Mouse (Mus musculus): ENCODE measurements around the gene Slc9a9. TPM values are rescaled to one million over a fixed set of nuclear protein-coding genes. Genes with fewer than 3 reads are reported as not detected.

Slc9a9 gene
- polyA plus RNA-seq, 1 experiment from 2014 or later, result 5.1 TPM

GRCm38 (mm10) chr9:94674704-94675103 lies 5.0 kb downstream of the Slc9a9 start:
- Histone ChIP-seq H3K27me3 (ENCODE audit: control insufficient read depth, insufficient read depth, low read length) (no peaks in the 10 kb centered on the region), H3K4me2 (ENCODE audit: low read depth, low read length) (no peak overlapping the region), H3K4me3 (replicated peaks; ENCODE audit: low read length) (no peak overlapping the region), H3K27ac (ENCODE audit: low read length) (no peak overlapping the region), H3K9me3 (replicated peaks; ENCODE audit: control insufficient read depth, low read length) (no peaks in the 10 kb centered on the region), H3K9ac (ENCODE audit: low read length) (no peak overlapping the region), H3K36me3 (ENCODE audit: control insufficient read depth, insufficient read depth, low read length) (no peaks in the 10 kb centered on the region), H3K4me1 (ENCODE audit: control insufficient read depth, insufficient read depth, low read length) (no peaks in the 10 kb centered on the region)
- 75% methylated on average over 1 of the region's 1 CpGs for WGBS
- ATAC-seq (ENCODE audit: insufficient read depth, low FRiP score), result no peak

DNA sequence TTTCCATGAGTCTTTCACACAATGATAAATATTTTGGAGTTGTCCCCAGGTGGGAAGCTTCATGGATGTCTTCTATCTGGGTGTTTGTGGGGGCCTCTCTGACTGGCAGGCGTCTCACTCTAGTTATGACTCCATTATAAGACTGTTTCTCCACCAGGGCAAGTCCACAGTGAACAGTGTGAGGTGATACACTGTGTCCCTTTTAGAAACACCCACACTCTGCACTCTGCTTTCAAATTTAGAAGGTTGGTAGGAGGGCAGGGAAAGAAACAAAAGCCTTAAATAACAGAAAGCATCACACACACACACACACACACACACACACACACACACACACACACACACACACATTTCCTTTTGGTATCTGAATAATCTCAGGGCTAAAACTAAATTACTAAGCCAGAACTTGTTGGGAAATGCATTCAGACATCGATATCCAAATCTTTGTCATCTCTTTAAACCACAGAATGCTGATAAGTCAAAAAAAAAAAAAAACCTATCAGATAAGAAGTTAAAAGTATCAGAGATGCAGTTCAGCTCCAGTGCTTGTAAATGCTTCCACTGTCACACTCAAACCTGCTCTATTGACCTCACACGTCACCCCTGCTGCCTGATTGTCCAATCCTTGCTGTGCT lies 8.4 kb downstream of the Slc9a9 start:
- Histone ChIP-seq H3K27ac (ENCODE audit: low read length) (no peak overlapping the region), H3K4me3 (replicated peaks; ENCODE audit: low read length) (no peak overlapping the region), H3K9me3 (replicated peaks; ENCODE audit: control insufficient read depth, low read length) (no peaks in the 10 kb centered on the region), H3K27me3 (ENCODE audit: control insufficient read depth, insufficient read depth, low read length) (no peaks in the 10 kb centered on the region), H3K9ac (ENCODE audit: low read length) (no peak overlapping the region), H3K4me2 (ENCODE audit: low read depth, low read length) (no peak overlapping the region), H3K36me3 (ENCODE audit: control insufficient read depth, insufficient read depth, low read length) (no peaks in the 10 kb centered on the region), H3K4me1 (ENCODE audit: control insufficient read depth, insufficient read depth, low read length) (no peaks in the 10 kb centered on the region)
- 72% methylated on average over 3 of the region's 3 CpGs for WGBS
- no peak for ATAC-seq (ENCODE audit: insufficient read depth, low FRiP score)

DNA sequence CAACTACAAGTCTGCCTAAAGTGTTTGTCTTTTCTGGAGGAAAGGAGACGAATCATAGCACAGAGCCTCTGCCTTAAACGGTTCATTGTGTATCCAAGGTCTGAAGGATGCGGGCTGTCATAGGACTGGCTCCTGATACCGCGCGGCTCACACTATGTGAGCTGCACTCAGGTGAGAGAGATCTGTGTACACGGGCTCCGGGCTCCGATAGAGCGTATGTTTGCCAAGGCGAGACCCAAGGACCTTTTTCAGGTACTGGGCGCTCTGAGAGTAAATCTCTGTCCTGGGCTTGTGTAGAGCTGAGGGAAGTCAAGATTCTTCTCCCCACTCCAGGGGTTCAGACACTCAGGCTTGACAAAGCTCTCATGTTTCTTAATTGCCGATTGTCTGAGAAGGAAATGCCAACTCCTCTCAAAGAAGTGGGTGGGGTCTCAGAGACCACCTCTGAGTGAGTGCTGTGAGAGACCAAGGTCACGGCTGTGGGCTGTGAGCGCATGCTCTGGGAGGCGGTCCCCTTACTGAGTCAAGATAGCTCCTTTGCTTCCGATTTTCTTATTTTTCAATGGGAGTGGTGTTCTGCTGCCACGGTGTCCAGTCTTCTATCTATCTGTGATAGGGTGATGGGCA lies 10.9 kb downstream of the Slc9a9 start:
- H3K9ac ChIP-seq (ENCODE audit: low read length), result no peak overlapping the region
- 0 out of 2 replicates have a peak, but pooled peaks have one; percentile 44 for ATAC-seq (ENCODE audit: insufficient read depth, low FRiP score)
- H3K9me3 ChIP-seq (replicated peaks; ENCODE audit: control insufficient read depth, low read length), result no peaks in the 10 kb centered on the region
- no peaks in the 10 kb centered on the region for H3K36me3 ChIP-seq (ENCODE audit: control insufficient read depth, insufficient read depth, low read length)
- H3K4me2 ChIP-seq (ENCODE audit: low read depth, low read length), result no peak overlapping the region
- H3K27me3 ChIP-seq (ENCODE audit: control insufficient read depth, insufficient read depth, low read length), result no peaks in the 10 kb centered on the region
- no peak overlapping the region for H3K4me3 ChIP-seq (replicated peaks; ENCODE audit: low read length)
- no peak overlapping the region for H3K27ac ChIP-seq (ENCODE audit: low read length)
- WGBS, result 55% methylated on average over 18 of the region's 18 CpGs
- no peaks in the 10 kb centered on the region for H3K4me1 ChIP-seq (ENCODE audit: control insufficient read depth, insufficient read depth, low read length)

GRCm38 (mm10) chr9:94681095-94681487 lies 11.4 kb downstream of the Slc9a9 start:
- Histone ChIP-seq H3K4me2 (ENCODE audit: low read depth, low read length) (no peak overlapping the region), H3K27ac (ENCODE audit: low read length) (no peak overlapping the region), H3K36me3 (ENCODE audit: control insufficient read depth, insufficient read depth, low read length) (no peaks in the 10 kb centered on the region), H3K4me1 (ENCODE audit: control insufficient read depth, insufficient read depth, low read length) (no peaks in the 10 kb centered on the region), H3K9me3 (replicated peaks; ENCODE audit: control insufficient read depth, low read length) (no peaks in the 10 kb centered on the region), H3K4me3 (replicated peaks; ENCODE audit: low read length) (no peak overlapping the region), H3K27me3 (ENCODE audit: control insufficient read depth, insufficient read depth, low read length) (no peaks in the 10 kb centered on the region), H3K9ac (ENCODE audit: low read length) (no peak overlapping the region)
- ATAC-seq (ENCODE audit: insufficient read depth, low FRiP score), result no peak
- 82% methylated on average over 8 of the region's 8 CpGs for WGBS

- H3K27ac ChIP-seq (ENCODE audit: low read length), result no peak overlapping the region
- no peak overlapping the region for H3K4me2 ChIP-seq (ENCODE audit: low read depth, low read length)
- H3K4me3 ChIP-seq (replicated peaks; ENCODE audit: low read length), result no peak overlapping the region
- WGBS, result 92% methylated on average over 2 of the region's 2 CpGs
- no peaks in the 10 kb centered on the region for H3K4me1 ChIP-seq (ENCODE audit: control insufficient read depth, insufficient read depth, low read length)
- no peak for ATAC-seq (ENCODE audit: insufficient read depth, low FRiP score)
- no peaks in the 10 kb centered on the region for H3K36me3 ChIP-seq (ENCODE audit: control insufficient read depth, insufficient read depth, low read length)
- H3K9ac ChIP-seq (ENCODE audit: low read length), result no peak overlapping the region
- H3K27me3 ChIP-seq (ENCODE audit: control insufficient read depth, insufficient read depth, low read length), result no peaks in the 10 kb centered on the region
- no peaks in the 10 kb centered on the region for H3K9me3 ChIP-seq (replicated peaks; ENCODE audit: control insufficient read depth, low read length)
Measured at GRCm38 (mm10) chr9:94682260-94682659, 12.6 kb downstream of the Slc9a9 start.

- H3K9ac ChIP-seq (ENCODE audit: low read length), result no peak overlapping the region
- H3K27me3 ChIP-seq (ENCODE audit: control insufficient read depth, insufficient read depth, low read length), result no peaks in the 10 kb centered on the region
- no peaks in the 10 kb centered on the region for H3K9me3 ChIP-seq (replicated peaks; ENCODE audit: control insufficient read depth, low read length)
- H3K27ac ChIP-seq (ENCODE audit: low read length), result no peak overlapping the region
- H3K4me1 ChIP-seq (ENCODE audit: control insufficient read depth, insufficient read depth, low read length), result no peaks in the 10 kb centered on the region
- no peak for ATAC-seq (ENCODE audit: insufficient read depth, low FRiP score)
- H3K36me3 ChIP-seq (ENCODE audit: control insufficient read depth, insufficient read depth, low read length), result no peaks in the 10 kb centered on the region
- no peak overlapping the region for H3K4me2 ChIP-seq (ENCODE audit: low read depth, low read length)
- no peak overlapping the region for H3K4me3 ChIP-seq (replicated peaks; ENCODE audit: low read length)
- WGBS, result 64% methylated on average over 1 of the region's 1 CpGs
Measured at GRCm38 (mm10) chr9:94685640-94686039, 15.9 kb downstream of the Slc9a9 start.

- 73% methylated on average over 2 of the region's 2 CpGs for WGBS
- Histone ChIP-seq H3K27ac (ENCODE audit: low read length) (no peak overlapping the region), H3K4me3 (replicated peaks; ENCODE audit: low read length) (no peak overlapping the region), H3K36me3 (ENCODE audit: control insufficient read depth, insufficient read depth, low read length) (no peaks in the 10 kb centered on the region), H3K4me1 (ENCODE audit: control insufficient read depth, insufficient read depth, low read length) (peaks cover 2% of the 10 kb centered on the region; the same call in 1 of the 2 replicates), H3K9ac (ENCODE audit: low read length) (no peak overlapping the region), H3K27me3 (ENCODE audit: control insufficient read depth, insufficient read depth, low read length) (no peaks in the 10 kb centered on the region), H3K4me2 (ENCODE audit: low read depth, low read length) (no peak overlapping the region), H3K9me3 (replicated peaks; ENCODE audit: control insufficient read depth, low read length) (no peaks in the 10 kb centered on the region)
- no peak for ATAC-seq (ENCODE audit: insufficient read depth, low FRiP score)
Measured at GRCm38 (mm10) chr9:94686380-94686779, 16.7 kb downstream of the Slc9a9 start.

DNA sequence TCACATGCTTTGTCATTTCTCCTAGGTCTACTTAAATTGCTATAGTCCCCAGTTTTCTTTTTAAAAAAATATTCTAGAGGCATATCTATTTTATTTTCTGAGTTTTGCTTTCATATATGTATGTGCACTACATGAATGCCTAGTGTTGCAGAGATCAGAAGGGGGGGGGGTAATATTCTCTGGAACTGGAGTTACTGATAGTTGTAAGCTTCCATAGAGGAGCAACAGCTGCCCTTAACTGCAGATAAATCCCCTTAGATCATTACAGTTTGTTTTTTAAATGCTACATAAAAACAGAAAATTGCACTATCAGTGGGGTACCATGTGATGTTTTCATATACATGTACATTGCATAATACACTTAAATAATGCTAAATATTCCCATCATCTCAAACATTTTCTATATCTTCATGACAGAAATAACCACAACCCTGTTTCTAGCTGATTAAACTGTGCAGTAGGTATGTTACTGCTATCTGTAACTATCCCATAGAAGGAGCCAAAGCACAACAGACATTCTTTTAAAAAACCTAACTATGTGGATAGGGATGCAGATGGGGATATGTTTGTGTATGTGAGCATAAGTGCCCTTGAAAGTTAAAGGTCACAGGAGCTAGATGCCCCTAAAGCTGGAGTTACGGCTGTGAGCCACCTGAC lies 17.6 kb downstream of the Slc9a9 start:
- Histone ChIP-seq H3K27ac (ENCODE audit: low read length) (no peak overlapping the region), H3K27me3 (ENCODE audit: control insufficient read depth, insufficient read depth, low read length) (no peaks in the 10 kb centered on the region), H3K4me3 (replicated peaks; ENCODE audit: low read length) (no peak overlapping the region), H3K9ac (ENCODE audit: low read length) (no peak overlapping the region), H3K4me1 (ENCODE audit: control insufficient read depth, insufficient read depth, low read length) (peaks cover 7% of the 10 kb centered on the region; the same call in 1 of the 2 replicates), H3K9me3 (replicated peaks; ENCODE audit: control insufficient read depth, low read length) (no peaks in the 10 kb centered on the region), H3K36me3 (ENCODE audit: control insufficient read depth, insufficient read depth, low read length) (no peaks in the 10 kb centered on the region), H3K4me2 (ENCODE audit: low read depth, low read length) (no peak overlapping the region)
- ATAC-seq (ENCODE audit: insufficient read depth, low FRiP score), result no peak
- WGBS, result 86% methylated on average over 1 of the region's 1 CpGs
